Mouse (Mus musculus) hindbrain, embryonic 13.5 days (tissue): ENCODE data around the gene Adk. TPM values are rescaled to one million over a fixed set of nuclear protein-coding genes. Genes with fewer than 3 reads are reported as not detected.
"Not testable (repeated sequence)": the region's sequence is repeated elsewhere in the genome, so short reads cannot be mapped to it uniquely, and the experiment has no call there.

Source experiments
- ATAC-seq: fragments of 200-750 bp; cut with Nextera tagmentation; 2 replicates; pipeline ENCODE4 v1.8.0; 2017; ENCODE audit warnings: moderate TSS enrichment; ENCODE audit not compliant: low FRiP score
- H3K27ac ChIP-seq: fragments of 300-500 bp; sonication (generic); 2 replicates; pipeline ENCODE4 v1.5.1; 2015; ENCODE audit warnings: inconsistent platforms, mild to moderate bottlenecking, moderate library complexity
- H3K27me3 ChIP-seq: fragments of 300-500 bp; sonication (generic); 2 replicates; pipeline ENCODE4 v1.6.1; 2015; ENCODE audit warnings: mild to moderate bottlenecking, inconsistent platforms
- H3K36me3 ChIP-seq: fragments of 300-500 bp; sonication (generic); 2 replicates; pipeline ENCODE4 v1.6.1; 2015; ENCODE audit warnings: mild to moderate bottlenecking, inconsistent platforms
- H3K4me1 ChIP-seq: fragments of 300-500 bp; sonication (generic); replicated peaks from 2 replicates; pipeline ENCODE4 v1.6.1; 2015; ENCODE audit warnings: inconsistent platforms
- H3K4me2 ChIP-seq: fragments of 300-500 bp; sonication (generic); 2 replicates; pipeline ENCODE4 v1.6.1; 2015; ENCODE audit warnings: inconsistent platforms, mild to moderate bottlenecking, moderate library complexity
- H3K4me3 ChIP-seq: fragments of 300-500 bp; sonication (generic); 2 replicates; pipeline ENCODE4 v1.5.1; 2015; ENCODE audit warnings: mild to moderate bottlenecking, inconsistent platforms
- H3K9ac ChIP-seq: fragments of 300-500 bp; sonication (generic); 2 replicates; pipeline ENCODE4 v1.6.1; 2015; ENCODE audit warnings: mild to moderate bottlenecking, inconsistent platforms
- H3K9me3 ChIP-seq: fragments of 300-500 bp; sonication (generic); 2 replicates; pipeline ENCODE4 v1.6.1; 2016; ENCODE audit warnings: inconsistent platforms
- WGBS: fragments of 180-500 bp; shearing (Covaris S2); methylation state at CpG from one replicate; pipeline ENCODE4 v1.1.7; 2015; 5-methylcytosine and 5-hydroxymethylcytosine counted together
- polyA plus RNA-seq: library from polyadenylated mRNA; unstranded; fragments of >200 nt; fragmentation: Nextera tagmentation; extraction: Ambion mirVana; gene quantifications from 2 replicates; pipeline ENCODE4 v1.2.1, GENCODE M21; 2015

Adk gene
- polyA plus RNA-seq, 1 experiment from 2014 or later: 42.2 TPM

GRCm38 (mm10) chr14:21474593-21475132 is 422.3 kb downstream of the Adk start:
- WGBS: 86% methylated on average over 4 of the region's 4 CpGs

GRCm38 (mm10) chr14:21477181-21477580 is 424.8 kb downstream of the Adk start:
- H3K4me1 ChIP-seq: no peaks in the 10 kb centered on the region

More at GRCm38 (mm10) chr14:21474593-21475132, 422.3 kb downstream of the Adk start:
- H3K27me3 ChIP-seq, H3K4me2 ChIP-seq, H3K4me3 ChIP-seq, H3K9ac ChIP-seq, H3K27ac ChIP-seq, H3K36me3 ChIP-seq, H3K4me1 ChIP-seq, ATAC-seq, H3K9me3 ChIP-seq: not testable (repeated sequence)

GRCm38 (mm10) chr14:21479566-21479965 is 427.2 kb downstream of the Adk start:
- Histone ChIP-seq H3K27ac (no peak overlapping the region), H3K4me3 (no peak overlapping the region), H3K36me3 (no peaks in the 10 kb centered on the region), H3K9me3 (no peaks in the 10 kb centered on the region), H3K4me2 (no peak overlapping the region), H3K27me3 (no peaks in the 10 kb centered on the region), H3K4me1 (no peaks in the 10 kb centered on the region), H3K9ac (no peak overlapping the region)
- WGBS: 94% methylated on average over 8 of the region's 8 CpGs
- ATAC-seq: no peak

More at GRCm38 (mm10) chr14:21477181-21477580, 424.8 kb downstream of the Adk start:
- H3K4me3 ChIP-seq: no peak overlapping the region
- H3K27me3 ChIP-seq: no peaks in the 10 kb centered on the region
- H3K36me3 ChIP-seq: no peaks in the 10 kb centered on the region
- H3K4me2 ChIP-seq: no peak overlapping the region
- H3K9ac ChIP-seq: no peak overlapping the region
- WGBS: 93% methylated on average over 2 of the region's 2 CpGs
- ATAC-seq: no peak
- no peaks in the 10 kb centered on the region for H3K9me3 ChIP-seq
- H3K27ac ChIP-seq: no peak overlapping the region

GRCm38 (mm10) chr14:21480191-21480590 is 427.8 kb downstream of the Adk start:
- 97% methylated on average over 5 of the region's 5 CpGs for WGBS
- H3K27ac ChIP-seq: no peak overlapping the region
- no peak overlapping the region for H3K4me3 ChIP-seq
- H3K9ac ChIP-seq: no peak overlapping the region
- H3K36me3 ChIP-seq: no peaks in the 10 kb centered on the region
- H3K4me2 ChIP-seq: no peak overlapping the region
- H3K27me3 ChIP-seq: no peaks in the 10 kb centered on the region
- no peak for ATAC-seq
- no peaks in the 10 kb centered on the region for H3K9me3 ChIP-seq
- H3K4me1 ChIP-seq: no peaks in the 10 kb centered on the region

GRCm38 (mm10) chr14:21481231-21481630 is 428.9 kb downstream of the Adk start, which contains the start of gene Kat6b:
Kat6b (plus strand) TSS chr14:21481434.
- H3K9ac ChIP-seq: no peak within 1 kb of the TSS
- WGBS: 98% methylated on average over 7 of the region's 7 CpGs
- no peak for ATAC-seq

GRCm38 (mm10) chr14:21484199-21484598 is 431.8 kb downstream of the Adk start:
- H3K4me1 ChIP-seq: peaks cover 5% of the 10 kb centered on the region; the same call in 1 of the 2 replicates
- no peak for ATAC-seq
- no peak overlapping the region for H3K4me3 ChIP-seq
- 76% methylated on average over 2 of the region's 2 CpGs for WGBS
- H3K9ac ChIP-seq: no peak overlapping the region
- H3K27ac ChIP-seq: no peak overlapping the region
- no peaks in the 10 kb centered on the region for H3K9me3 ChIP-seq
- H3K36me3 ChIP-seq: no peaks in the 10 kb centered on the region
- no peak overlapping the region for H3K4me2 ChIP-seq
- no peaks in the 10 kb centered on the region for H3K27me3 ChIP-seq

More at GRCm38 (mm10) chr14:21481231-21481630, 428.9 kb downstream of the Adk start, which contains the start of gene Kat6b:
- Histone ChIP-seq H3K36me3 (no peaks in the 10 kb centered on the region), H3K27me3 (no peaks in the 10 kb centered on the region), H3K9me3 (no peaks in the 10 kb centered on the region), H3K27ac (no peak within 1 kb of the TSS), H3K4me2 (no peak within 1 kb of the TSS), H3K4me1 (no peaks in the 10 kb centered on the region), H3K4me3 (no peak within 1 kb of the TSS)

- no peaks in the 10 kb centered on the region for H3K27me3 ChIP-seq
- H3K4me1 ChIP-seq: peaks cover 6% of the 10 kb centered on the region; the same call in 1 of the 2 replicates
- H3K27ac ChIP-seq: no peak overlapping the region
- H3K4me3 ChIP-seq: no peak overlapping the region
- H3K36me3 ChIP-seq: no peaks in the 10 kb centered on the region
- no peak overlapping the region for H3K9ac ChIP-seq
- 93% methylated on average over 10 of the region's 10 CpGs for WGBS
- H3K9me3 ChIP-seq: no peaks in the 10 kb centered on the region
- H3K4me2 ChIP-seq: no peak overlapping the region
- no peak for ATAC-seq
These were observed 432.3 kb downstream of the Adk start for GRCm38 (mm10) chr14:21484693-21485092.

- 93% methylated on average over 3 of the region's 3 CpGs for WGBS
- H3K9me3 ChIP-seq: no peaks in the 10 kb centered on the region
- no peak overlapping the region for H3K4me3 ChIP-seq
- H3K36me3 ChIP-seq: no peaks in the 10 kb centered on the region
- no peak for ATAC-seq
- peaks cover 6% of the 10 kb centered on the region; the same call in 1 of the 2 replicates for H3K4me1 ChIP-seq
- no peak overlapping the region for H3K9ac ChIP-seq
- no peak overlapping the region for H3K4me2 ChIP-seq
- H3K27me3 ChIP-seq: no peaks in the 10 kb centered on the region
- H3K27ac ChIP-seq: no peak overlapping the region
These were observed 433.7 kb downstream of the Adk start for GRCm38 (mm10) chr14:21485961-21486520.

- H3K9ac ChIP-seq, H3K9me3 ChIP-seq, H3K4me3 ChIP-seq, H3K4me2 ChIP-seq, H3K27me3 ChIP-seq, H3K27ac ChIP-seq, H3K4me1 ChIP-seq, ATAC-seq, H3K36me3 ChIP-seq: not testable (repeated sequence)
- WGBS: 98% methylated on average over 2 of the region's 2 CpGs
These were observed 434.8 kb downstream of the Adk start for GRCm38 (mm10) chr14:21487135-21487534.

GRCm38 (mm10) chr14:21488426-21489115 is 436.2 kb downstream of the Adk start:
- H3K4me3 ChIP-seq, H3K9ac ChIP-seq, H3K9me3 ChIP-seq, H3K4me2 ChIP-seq, H3K4me1 ChIP-seq, H3K27me3 ChIP-seq, H3K36me3 ChIP-seq, ATAC-seq: not testable (repeated sequence)
- peak overlapping the region; percentile 14; the same call in 1 of the 2 replicates for H3K27ac ChIP-seq
- WGBS: 71% methylated on average over 8 of the region's 9 CpGs

- H3K27me3 ChIP-seq: no peaks in the 10 kb centered on the region
- H3K9me3 ChIP-seq: no peaks in the 10 kb centered on the region
- H3K9ac ChIP-seq: peak overlapping the region; percentile 29; the same call in 1 of the 2 replicates
- peaks cover 6% of the 10 kb centered on the region; the same call in 1 of the 2 replicates for H3K4me1 ChIP-seq
- H3K4me3 ChIP-seq: no peak overlapping the region
- no peak overlapping the region for H3K4me2 ChIP-seq
- ATAC-seq: 0 out of 2 replicates have a peak, but pooled peaks have one; percentile 43
- WGBS: 43% methylated on average over 3 of the region's 3 CpGs
- peak overlapping the region; percentile 30 for H3K27ac ChIP-seq
- H3K36me3 ChIP-seq: no peaks in the 10 kb centered on the region
These were observed 436.7 kb downstream of the Adk start for GRCm38 (mm10) chr14:21489116-21489485.

GRCm38 (mm10) chr14:21490141-21490540 is 437.8 kb downstream of the Adk start:
- no peak for ATAC-seq
- H3K4me1 ChIP-seq: peaks cover 6% of the 10 kb centered on the region; the same call in 1 of the 2 replicates
- H3K27ac ChIP-seq: no peak overlapping the region
- H3K9ac ChIP-seq: no peak overlapping the region
- H3K4me2 ChIP-seq: no peak overlapping the region
- H3K27me3 ChIP-seq: no peaks in the 10 kb centered on the region
- no peak overlapping the region for H3K4me3 ChIP-seq
- no peaks in the 10 kb centered on the region for H3K36me3 ChIP-seq
- 76% methylated on average over 4 of the region's 4 CpGs for WGBS
- H3K9me3 ChIP-seq: no peaks in the 10 kb centered on the region
